Mouse (Mus musculus) C2C12 (cell line): ENCODE data around the gene Lrmda.

Experiments used
- CTCF ChIP-seq: IDR thresholded peaks from one replicate; pipeline ENCODE4 v1.5.1; 2011; ENCODE audit not compliant: control insufficient read depth, insufficient read depth, insufficient read length
- FOSL1 ChIP-seq: IDR thresholded peaks from one replicate; pipeline ENCODE4 v1.8.0; 2011; ENCODE audit warnings: mild to moderate bottlenecking, low read length; ENCODE audit not compliant: poor library complexity, insufficient read depth, severe bottlenecking
- MAX ChIP-seq: IDR thresholded peaks from one replicate; pipeline ENCODE4 v1.6.1; 2011; ENCODE audit warnings: mild to moderate bottlenecking, control low read depth
- MYOD1 ChIP-seq: IDR thresholded peaks from one replicate; pipeline ENCODE4 v1.6.1; 2011; ENCODE audit warnings: low read depth; ENCODE audit not compliant: control insufficient read depth, insufficient read length
- USF1 ChIP-seq: IDR thresholded peaks from one replicate; pipeline ENCODE4 v1.6.1; 2011; ENCODE audit warnings: low read depth, mild to moderate bottlenecking, control low read depth, moderate library complexity

DNA sequence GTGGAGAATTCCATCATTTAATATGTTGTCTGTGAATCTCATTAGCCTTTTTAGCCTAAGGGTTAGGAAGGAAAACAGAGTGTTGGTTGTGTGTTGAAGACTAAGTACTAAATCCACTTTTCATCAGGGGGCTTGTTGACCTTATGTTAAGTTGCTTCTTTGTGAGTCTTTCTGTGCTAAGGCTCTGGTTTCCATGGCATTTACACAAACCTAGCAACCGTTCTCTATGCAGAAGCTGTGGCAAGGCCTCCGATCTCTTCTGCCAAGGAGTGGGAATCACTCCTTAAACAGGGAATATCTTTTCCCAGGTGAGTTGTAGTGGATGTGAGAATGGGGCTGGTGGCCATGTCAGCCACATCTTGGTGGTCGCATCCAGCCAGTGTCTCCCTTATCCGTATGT lies 432.1 kb downstream of the Lrmda start:
- TF ChIP-seq CTCF, result no peak
- TF ChIP-seq MYOD1, result no peak
- TF ChIP-seq MAX, result no peak
- no peak for TF ChIP-seq USF1
- TF ChIP-seq FOSL1, result no peak
